Mouse (Mus musculus): ENCODE measurements around the gene Elf4.
"Not testable (repeated sequence)": the region's sequence is repeated elsewhere in the genome, so short reads cannot be mapped to it uniquely, and the experiment has no call there.

The Elf4 gene

DNA sequence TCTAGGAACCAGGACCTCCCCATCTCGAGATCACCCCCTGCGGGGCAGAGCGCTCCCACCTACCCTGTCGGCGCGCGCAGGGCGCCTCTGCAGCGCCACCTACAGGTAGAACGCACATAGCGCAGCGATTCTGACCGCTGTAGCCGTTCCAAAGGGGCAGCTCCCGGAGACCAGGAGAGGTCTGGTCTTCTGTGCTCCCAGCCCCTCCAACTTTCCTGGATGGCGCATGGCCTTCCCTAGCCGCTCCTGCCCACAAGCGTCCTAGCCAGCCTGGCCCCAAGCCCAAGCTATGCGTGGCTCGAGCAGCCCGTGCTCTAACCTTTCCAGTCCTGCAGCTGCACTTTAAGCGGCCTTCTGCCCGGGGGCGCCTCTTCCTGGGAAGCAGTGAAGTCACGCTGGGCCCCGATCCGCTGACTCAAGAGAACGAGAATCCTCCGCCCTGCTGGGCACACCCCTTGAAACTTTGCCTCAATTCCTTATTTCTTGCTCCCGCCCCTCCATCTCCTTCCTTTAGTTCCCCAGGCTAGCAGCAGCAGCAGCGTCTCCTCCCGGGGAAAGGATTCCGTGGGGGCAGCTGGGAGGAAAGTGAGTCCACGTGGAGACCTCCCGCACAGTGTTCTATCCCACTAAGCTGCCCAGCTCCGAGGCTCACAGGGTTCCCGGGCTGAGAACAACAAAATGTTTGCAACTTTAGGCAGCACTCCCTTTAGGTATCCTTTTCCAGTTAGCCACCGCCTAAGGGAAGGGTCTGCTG, at the start of gene Elf4:
Gene Elf4 (minus strand): TSS at position 379 of the 754 bp plus-strand sequence.
- no peak for DNase-seq

DNA sequence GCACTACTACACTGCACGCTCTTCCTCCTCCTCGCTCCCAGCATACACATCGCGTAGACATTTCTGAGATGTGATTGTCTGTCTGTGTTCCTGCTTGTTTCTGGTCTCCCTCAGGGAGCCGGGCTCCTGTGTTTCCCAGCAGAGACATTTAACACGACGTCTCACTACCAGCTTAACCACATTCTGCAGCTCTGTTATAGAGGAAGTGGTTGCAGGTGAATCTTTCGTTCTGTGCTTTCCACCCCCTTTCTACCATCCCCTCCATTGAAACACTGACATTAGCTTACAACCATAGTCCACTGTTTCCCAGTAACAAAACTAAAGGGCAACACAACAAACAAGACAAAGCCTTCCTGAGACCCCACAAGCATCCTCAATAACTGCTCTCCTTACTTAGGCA, 30.8 kb upstream of the Elf4 start:
- DNase-seq, result no peak

GRCm38 (mm10) chrX:48481687-48482086, 18.8 kb upstream of the Elf4 start:
- DNase-seq, result no peak

- DNase-seq, result no peak
Observed at GRCm38 (mm10) chrX:48481095-48481494, 18.2 kb upstream of the Elf4 start.

DNA sequence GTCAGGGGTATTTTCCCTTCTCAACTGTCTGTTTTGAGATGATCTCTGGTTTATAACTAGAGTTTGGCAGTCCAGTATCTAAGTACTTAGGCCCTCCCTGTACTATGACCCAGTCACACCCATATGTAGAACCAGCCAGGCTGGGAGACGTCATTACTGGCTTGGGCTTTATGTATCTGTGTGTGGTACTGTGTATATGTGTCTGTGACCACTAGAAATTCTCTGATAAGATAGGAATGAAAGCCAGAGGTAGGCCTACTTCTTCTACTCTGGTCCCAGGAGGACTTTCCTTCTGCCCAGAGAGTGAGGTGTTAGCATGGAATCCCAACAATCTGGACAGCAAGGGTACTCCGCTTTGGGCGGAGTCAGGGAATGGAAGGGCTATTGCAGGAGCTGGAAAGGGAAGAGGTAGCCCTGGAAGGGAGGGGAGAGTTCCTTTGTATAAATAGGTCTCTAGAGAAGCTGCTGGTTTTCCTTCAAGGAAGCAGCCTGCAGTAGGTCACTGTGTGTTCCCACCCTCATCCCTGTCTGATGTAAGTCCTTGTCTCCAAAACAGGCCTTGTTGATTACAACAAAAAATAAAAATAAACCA, 4.5 kb upstream of the Elf4 start:
- no peak for DNase-seq

- no peak for DNase-seq
Observed at GRCm38 (mm10) chrX:48466174-48466573, 3.2 kb upstream of the Elf4 start.

- no peak for DNase-seq
Observed at GRCm38 (mm10) chrX:48464436-48464835, 1.5 kb upstream of the Elf4 start.

- DNase-seq, result no peak
Observed at GRCm38 (mm10) chrX:48463636-48464035, 704 bp upstream of the Elf4 start.

GRCm38 (mm10) chrX:48462297-48462696, 635 bp downstream of the Elf4 start:
- DNase-seq, result no peak

DNA sequence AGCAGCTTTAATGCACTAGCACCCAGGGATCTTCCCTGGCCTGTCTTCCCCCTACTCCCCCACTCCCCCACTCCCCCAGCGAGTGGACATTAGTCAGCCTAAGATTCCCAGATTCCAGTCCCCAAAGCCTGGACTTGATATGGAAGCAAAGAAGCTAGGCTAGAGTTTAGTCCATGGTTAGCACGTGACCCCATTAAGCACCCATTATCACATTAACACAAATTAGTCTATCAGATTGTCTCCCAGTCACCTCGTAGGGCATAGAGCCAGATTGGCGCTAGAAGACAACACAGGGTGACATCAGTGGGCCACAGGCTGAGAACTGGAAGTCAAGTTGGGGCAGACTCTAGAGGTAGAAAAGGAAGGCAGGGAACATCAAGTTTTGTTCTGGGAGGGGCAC, 1.9 kb downstream of the Elf4 start:
- no peak for DNase-seq

DNA sequence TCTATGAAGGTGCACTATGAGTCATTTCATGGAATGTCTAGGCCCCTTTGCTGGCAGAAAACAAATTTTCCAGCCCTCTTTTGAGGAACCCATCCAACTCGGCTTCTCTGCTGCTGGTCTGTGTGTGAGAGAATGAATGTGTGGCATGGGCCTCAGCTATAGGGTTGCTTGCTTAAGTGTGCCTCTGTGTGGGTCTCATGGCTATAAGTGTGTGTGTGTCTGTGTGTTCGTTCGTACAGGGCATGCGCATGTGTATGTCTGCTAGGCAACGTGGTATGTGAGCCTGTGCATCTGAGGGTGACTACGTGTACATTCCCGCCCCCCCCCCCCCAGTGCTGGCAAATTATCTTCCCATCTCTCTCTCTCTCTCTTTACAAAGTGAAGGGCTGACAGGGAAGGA, 2.4 kb downstream of the Elf4 start:
- DNase-seq, result no peak

DNA sequence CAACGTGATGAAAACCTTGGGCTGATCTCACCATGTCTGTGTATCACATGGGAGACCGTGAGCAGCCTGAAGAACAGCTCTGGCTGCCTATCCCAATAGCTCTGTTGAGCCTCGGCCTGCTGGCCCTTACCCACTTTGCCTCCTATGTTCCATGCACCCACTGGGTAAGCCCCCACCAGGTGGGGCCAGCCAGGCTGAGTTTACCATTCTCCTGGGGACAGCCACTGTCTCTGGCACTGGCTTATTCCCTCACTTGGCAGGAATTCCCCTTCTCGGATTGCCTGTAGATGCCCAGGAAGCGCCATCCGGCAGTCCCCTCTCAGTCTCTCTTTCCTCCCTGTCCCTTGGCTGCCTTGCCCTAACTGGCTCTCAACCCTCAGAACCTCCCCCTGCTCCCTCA, 6.0 kb downstream of the Elf4 start:
- DNase-seq, result no peak

- DNase-seq, result no peak
Observed at GRCm38 (mm10) chrX:48455018-48455417, 7.9 kb downstream of the Elf4 start.

GRCm38 (mm10) chrX:48454495-48454878, 8.4 kb downstream of the Elf4 start:
- DNase-seq, result no peak

DNA sequence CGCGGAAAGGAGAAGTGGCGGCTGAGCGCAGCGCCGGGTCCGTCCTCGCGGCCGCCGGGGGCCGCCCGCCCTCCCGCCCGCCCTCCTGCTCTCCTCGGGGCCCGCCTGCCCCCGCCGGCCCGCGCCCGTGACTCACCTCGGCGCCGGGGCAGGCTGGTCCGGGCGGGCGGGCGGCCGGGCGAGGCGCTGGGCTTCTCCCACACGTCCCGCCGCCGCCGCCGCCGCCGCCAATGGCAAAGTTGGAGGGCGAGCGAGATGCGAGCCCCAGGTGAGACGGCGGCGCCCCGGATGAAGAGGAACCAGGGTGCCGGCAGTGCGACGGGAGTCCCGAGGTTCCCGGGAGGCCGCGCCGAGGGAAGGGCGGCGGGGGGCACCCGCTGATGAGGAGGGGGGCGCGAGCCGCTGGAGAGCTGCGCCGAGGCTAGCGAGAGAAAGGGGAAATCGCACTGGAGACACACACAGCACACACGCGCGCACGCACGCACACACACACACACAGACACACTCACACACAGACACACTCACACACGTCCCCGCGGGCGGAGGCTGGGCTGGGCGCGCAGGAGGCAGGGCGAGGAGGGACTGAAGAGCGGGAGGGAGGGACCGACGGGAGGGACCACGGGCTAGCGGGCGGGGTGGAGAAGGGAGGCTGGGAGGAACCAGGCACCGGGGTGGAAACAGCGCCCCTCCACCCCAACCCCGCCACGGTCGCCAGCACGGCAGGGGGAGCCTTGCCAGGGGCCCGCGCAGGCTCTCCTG, 9.0 kb downstream of the Elf4 start:
- DNase-seq, result no peak

GRCm38 (mm10) chrX:48452931-48453673, 9.8 kb downstream of the Elf4 start:
- no peak for DNase-seq

DNA sequence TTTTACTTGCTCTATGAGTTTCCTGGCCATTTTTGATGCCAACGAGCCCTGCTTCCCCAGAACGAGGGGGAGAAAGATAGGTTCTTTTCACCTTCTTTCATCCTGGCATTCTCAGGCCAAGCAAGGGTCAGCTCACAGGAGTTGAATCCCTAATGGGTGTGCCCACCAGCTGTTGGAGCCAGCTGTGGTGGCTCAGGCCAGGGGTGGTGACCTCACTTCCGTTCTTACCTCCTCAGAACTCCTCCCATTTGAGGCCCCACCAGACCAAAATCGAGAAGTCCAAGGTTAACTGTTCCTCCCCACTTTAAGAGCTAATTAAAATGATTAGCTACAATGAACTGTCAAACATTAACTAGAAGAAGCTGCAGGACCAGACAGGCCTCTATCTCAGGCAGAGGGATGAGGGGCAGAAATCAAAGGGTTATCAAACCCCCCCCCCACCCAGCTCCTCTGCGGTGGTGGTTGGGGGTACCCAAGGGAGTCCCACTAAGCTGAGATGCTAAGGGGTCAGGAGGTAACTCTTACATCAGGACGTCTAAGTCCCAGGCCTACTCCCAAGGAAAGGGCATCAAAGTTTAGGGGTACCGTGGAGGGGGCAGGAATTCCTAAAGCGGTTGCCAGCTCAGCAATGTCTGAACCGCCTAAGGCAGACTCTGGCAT, 10.6 kb downstream of the Elf4 start:
- no peak for DNase-seq

GRCm38 (mm10) chrX:48449646-48450045, 13.3 kb downstream of the Elf4 start:
- DNase-seq, result no peak

DNA sequence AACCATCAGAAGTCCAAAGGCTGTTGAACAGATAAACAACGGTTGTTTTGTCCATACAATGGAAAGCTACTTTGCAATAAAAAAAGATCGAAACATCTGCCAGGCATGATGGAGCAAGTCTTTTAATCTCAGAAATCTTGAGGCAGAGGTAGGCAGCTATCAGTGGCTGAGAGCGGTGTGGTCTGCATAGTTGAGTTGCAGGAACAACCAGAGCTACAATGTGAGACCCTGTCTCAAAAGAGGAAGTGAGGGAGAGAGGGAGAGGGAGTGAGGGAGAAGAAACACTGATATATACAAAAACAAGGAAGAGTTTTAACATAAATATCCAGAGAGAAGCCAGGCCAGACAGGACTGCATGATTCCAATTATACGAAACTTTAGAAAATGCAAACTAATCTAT, 18.3 kb downstream of the Elf4 start:
- DNase-seq, result no peak

GRCm38 (mm10) chrX:48441954-48442353, 21.0 kb downstream of the Elf4 start:
- DNase-seq, result no peak

DNA sequence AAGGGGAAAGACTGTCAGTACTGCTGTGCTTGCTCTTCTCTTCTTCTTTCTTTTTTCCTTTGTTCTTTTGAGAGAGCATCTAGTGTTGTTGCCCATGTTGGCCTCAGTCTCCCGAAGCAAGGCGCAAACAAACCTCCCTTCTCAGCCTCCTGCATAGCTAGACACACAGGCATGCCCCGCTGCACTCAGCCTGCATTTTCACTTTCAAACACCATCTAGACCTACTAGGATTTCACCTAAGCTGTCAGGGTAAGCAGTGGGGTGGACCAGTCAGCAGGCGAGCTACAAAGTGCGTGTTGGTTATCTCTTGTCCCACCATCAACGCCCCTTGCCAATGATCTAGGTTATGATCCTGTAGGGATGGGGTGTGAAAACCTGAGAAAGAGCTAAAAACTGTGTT, 21.4 kb downstream of the Elf4 start:
- DNase-seq, result no peak

GRCm38 (mm10) chrX:48439036-48439435, 23.9 kb downstream of the Elf4 start:
- DNase-seq, result no peak

GRCm38 (mm10) chrX:48436082-48436481, 26.9 kb downstream of the Elf4 start:
- DNase-seq, result not testable (repeated sequence)

All from cerebellum, adult 11 months (tissue).